Mouse (Mus musculus) MEL (cell line): ENCODE results near the gene Thbs1.

Source experiments
- CHD1 ChIP-seq: IDR thresholded peaks from 2 replicates; pipeline ENCODE4 v1.6.1; 2012; ENCODE audit warnings: low read depth, mild to moderate bottlenecking, inconsistent platforms, low read length, improper control_type of control experiment
- CHD2 ChIP-seq: IDR thresholded peaks from 2 replicates; pipeline ENCODE4 v1.6.1; 2011; ENCODE audit warnings: low read length, improper control_type of control experiment
- EP300 ChIP-seq, 2 experiments: IDR thresholded peaks; 2 replicates each; pipeline ENCODE4 v1.6.1; 2011; ENCODE audit warnings: improper control_type of control experiment in 2 of 2, low read length in 2 of 2, low read depth in 1 of 2, mild to moderate bottlenecking in 1 of 2
- JUND ChIP-seq: IDR thresholded peaks from 2 replicates; pipeline ENCODE4 v1.6.1; 2011; ENCODE audit warnings: low read depth, mild to moderate bottlenecking, improper control_type of control experiment, low read length

- TF ChIP-seq JUND (no peak), CHD1 (no peak), CHD2 (no peak), EP300 (IDR thresholded peaks at IDR 0.05; ENCODE audit: low read depth in 1 of 2, low read length in 2 of 2) (no peak)
These were observed 38.3 kb downstream of the Thbs1 start for GRCm38 (mm10) chr2:118149855-118150563.
